Mouse (Mus musculus) stomach, postnatal 0 days (tissue): ENCODE results near the gene Lrrc8a.

ENCODE experiments used
- CTCF ChIP-seq: IDR thresholded peaks from 2 replicates; pipeline ENCODE4 v1.5.1; 2016; ENCODE audit warnings: antibody characterized with exemption, low read depth, mild to moderate bottlenecking, moderate library complexity
- EP300 ChIP-seq: optimal IDR thresholded peaks from 2 replicates; pipeline ENCODE3; 2016; ENCODE audit warnings: antibody characterized with exemption

DNA sequence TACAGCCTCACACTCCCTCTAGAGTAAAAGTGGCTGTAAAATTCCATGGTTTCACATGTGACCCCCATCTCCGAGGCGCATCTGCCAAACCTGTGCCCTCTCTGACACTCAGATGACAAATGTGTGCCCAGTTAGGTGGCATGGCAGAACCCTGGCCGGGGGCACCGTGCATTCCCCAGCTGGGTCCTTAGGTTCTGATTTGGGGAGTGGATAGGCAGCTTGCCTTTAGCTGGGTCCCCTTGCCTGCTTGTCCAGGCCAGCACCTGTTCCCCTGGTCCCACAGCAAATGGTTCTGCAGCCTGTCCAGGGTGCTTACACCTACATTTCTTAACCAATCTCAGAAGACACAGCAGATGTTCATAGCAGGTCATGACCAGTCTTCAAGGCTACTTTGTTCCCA, 5.9 kb downstream of the Lrrc8a start:
- TF ChIP-seq CTCF, result no peak
- TF ChIP-seq EP300, result no peak
